Mouse (Mus musculus): ENCODE measurements around the gene Dock2.

DNA sequence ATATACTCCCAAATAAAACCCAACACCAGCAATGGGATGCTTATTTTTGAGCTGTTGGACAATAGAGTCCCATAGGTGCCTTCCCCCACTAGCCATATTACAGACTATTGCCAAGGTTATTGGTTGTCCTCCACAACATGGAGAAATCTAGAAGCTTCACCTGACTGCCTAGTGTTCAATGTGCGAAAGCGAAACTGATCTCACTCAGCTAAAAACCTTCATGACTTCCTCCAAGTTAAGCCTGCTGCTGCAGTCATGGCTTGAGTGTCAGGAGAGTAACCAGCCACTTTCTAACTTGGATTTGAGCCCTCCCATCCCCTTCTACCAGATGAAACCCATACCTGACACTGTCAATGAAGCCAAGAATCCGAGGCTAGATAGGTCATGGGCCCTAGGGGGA, 44.1 kb upstream of the Dock2 start:
- TF ChIP-seq CTCF (IDR thresholded peaks at IDR 0.05; ENCODE audit: extremely low read depth, insufficient read depth, insufficient read length, insufficient replicate concordance) (no peak), POLR2A (IDR thresholded peaks at IDR 0.05; ENCODE audit: low read depth, low read length) (no peak)

Data from spleen, adult 2 months (tissue).